Mouse (Mus musculus) lung, postnatal 0 days (tissue): ENCODE results near the gene Cdhr3.

Experiments used
- CTCF ChIP-seq: IDR thresholded peaks from 2 replicates; pipeline ENCODE4 v1.5.1; 2016; ENCODE audit warnings: antibody characterized with exemption, mild to moderate bottlenecking
- EP300 ChIP-seq: IDR thresholded peaks from 2 replicates; pipeline ENCODE4 v1.6.1; 2016; ENCODE audit warnings: antibody characterized with exemption, mild to moderate bottlenecking, control low read depth

DNA sequence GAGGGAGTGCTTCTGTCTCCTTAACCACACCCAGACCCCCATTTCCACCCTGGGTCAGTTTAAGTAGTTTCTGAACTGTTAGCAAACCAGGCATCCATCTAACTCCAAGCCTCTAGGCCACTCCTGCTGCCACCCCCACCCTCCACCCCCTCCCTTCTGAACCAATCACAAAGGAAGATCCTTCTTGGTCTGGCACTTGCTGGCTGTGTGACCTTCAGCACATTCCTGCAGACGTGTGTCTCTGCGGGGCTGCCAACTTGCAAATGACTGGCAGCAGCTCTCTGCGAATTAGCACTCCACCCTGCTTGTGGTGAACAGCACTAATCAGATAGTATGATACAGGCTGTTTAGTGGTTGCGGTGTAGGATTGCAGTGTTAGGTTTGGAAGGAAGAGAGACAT is 36.7 kb upstream of the Cdhr3 start:
- no peak for TF ChIP-seq CTCF
- no peak for TF ChIP-seq EP300
